Mouse (Mus musculus) olfactory bulb, adult 2 months (tissue): ENCODE data around the gene Birc5.

Experiments
- CTCF ChIP-seq: fragments of 200-500 bp; IDR thresholded peaks from 2 replicates; pipeline ENCODE4 v1.5.1; 2012; ENCODE audit warnings: low read depth, mild to moderate bottlenecking, low read length, moderate library complexity; ENCODE audit not compliant: insufficient read depth
- POLR2A ChIP-seq: fragments of 200-500 bp; IDR thresholded peaks from 2 replicates; pipeline ENCODE4 v1.6.1; 2012; ENCODE audit warnings: mild to moderate bottlenecking, low read depth, low read length, moderate library complexity; ENCODE audit not compliant: insufficient read depth

- TF ChIP-seq CTCF (no peak), POLR2A (no peak)
Observed at GRCm38 (mm10) chr11:117846640-117847039, 2.4 kb upstream of the Birc5 start.
